Mouse (Mus musculus) kidney, postnatal 14 days (tissue): ENCODE measurements around the gene Pafah1b1.

ENCODE experiments used
- DNase-seq: peaks from one replicate; pipeline ENCODE4 v3.0.0; 2022; ENCODE audit warnings: mixed read lengths

The Pafah1b1 gene

DNA sequence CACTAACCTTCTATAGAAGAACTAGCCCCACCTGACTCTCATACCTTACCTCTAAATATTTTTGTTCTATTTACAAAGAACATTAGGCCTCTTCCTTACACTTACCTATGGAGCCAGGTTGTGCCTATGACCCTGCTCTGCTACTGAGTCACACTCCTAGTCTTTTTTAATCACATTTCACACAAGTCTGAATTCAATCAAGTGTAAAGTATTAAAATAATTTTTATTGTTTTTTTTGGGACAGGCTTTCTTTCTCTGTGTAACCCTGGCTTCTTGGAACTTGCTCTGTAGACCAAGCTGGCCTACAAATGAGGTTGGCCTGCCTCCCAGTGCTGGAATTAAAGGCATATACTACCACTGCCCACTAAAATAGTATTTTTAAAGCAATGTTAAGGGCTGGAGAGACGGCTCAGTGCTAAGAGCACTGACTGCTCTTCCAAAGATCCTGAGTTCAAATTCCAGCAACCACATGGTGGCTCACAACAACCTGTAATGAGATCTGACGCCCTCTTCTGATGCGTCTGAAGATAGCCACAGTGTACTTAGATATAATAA is 8.4 kb downstream of the Pafah1b1 start:
- DNase-seq = peak; percentile 37

DNA sequence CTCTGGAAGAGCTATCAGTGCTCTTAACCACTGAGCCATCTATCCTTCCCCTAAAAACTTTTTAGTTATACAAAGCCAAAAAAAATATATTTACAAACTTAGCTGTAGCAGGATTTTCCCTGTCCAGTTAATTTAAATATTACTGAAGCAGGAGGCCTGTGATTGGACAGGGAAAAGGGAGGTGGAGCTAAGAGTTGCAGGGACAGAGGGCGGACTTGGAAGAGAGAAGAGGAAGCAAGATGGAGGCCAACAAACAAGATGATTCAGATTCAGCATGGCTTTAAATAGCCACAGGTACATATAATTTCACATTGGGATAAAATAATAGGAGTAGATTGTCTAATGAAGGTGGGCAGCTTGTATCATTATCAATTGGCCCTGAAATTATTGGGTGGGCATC is 13.8 kb downstream of the Pafah1b1 start:
- DNase-seq = no peak

DNA sequence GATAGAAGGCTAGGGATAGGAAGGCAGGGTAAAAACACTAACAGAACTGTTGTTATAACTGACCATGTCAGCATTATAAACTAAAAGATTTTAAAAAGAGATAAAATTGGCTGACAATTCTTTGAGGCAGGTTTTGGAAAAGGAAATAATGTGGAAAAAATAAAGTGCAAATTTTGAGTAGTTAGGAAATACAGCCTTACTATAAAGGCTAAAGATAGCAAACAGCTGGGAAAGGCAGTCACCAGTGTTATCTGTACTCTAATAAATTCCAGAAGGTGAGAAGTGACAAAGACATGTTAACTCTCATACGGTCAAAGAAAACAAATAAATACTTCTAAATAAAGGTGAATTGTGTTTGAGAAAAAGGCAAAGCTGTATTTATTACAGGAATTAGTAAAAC is 15.7 kb downstream of the Pafah1b1 start:
- DNase-seq = no peak

DNA sequence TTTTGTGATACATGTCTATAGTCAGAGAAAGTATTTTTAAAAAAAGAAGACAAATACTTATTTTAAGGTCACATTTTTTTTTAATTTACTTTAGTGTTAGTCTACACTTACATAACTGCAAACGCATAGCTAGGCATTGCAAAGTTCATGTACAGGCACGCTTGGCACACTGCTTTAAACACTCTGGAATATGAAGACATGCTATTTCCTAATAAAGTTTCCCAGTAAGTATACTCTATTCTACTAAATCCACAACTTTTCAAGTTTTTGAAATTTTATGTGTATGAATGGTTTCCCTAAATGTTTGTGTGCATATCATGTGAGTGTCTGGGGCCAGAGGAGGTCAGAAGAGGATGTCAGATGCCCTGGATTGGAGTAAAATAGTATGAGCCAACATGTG is 20.4 kb downstream of the Pafah1b1 start:
- no peak for DNase-seq

DNA sequence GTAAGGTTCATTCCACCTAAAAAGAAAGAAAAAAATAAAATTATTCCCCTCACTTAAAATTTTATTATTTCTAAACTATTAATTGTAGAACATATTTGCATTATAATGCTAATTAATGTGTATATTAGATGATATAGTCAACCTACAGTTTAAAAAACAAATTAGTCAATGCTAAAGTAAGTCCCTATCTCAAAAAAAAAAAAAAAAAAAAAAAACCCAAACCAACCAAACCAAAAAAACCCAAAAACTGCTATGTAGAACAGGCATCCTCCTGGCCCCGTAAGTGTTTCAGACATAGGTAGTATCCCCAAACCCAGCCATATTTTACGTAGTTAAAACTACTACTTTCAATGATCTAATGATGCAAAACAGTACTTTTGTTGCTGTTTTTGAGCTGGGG is 25.0 kb downstream of the Pafah1b1 start:
- DNase-seq = no peak

- DNase-seq = no peak
These were observed 32.3 kb downstream of the Pafah1b1 start for GRCm38 (mm10) chr11:74692151-74692550.

DNA sequence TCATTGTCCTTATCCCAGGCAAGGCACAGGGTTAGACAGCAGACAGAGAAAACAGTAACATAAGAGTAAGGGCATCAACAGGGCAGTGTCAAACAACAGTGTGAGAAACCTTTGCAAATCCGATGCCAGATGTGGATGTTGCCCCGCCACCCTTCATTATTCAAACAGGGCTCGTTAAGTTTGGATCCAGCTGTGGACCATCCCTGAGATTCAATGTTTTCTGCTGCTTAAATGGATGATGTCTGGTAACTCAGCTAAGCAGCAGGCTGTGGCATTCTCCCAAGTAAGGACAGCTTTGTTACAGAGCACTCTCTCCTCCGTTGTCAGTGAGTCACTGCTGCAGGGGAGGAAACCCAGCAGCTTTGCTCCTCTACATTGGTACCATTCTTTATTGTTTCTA is 49.3 kb downstream of the Pafah1b1 start:
- DNase-seq = no peak

DNA sequence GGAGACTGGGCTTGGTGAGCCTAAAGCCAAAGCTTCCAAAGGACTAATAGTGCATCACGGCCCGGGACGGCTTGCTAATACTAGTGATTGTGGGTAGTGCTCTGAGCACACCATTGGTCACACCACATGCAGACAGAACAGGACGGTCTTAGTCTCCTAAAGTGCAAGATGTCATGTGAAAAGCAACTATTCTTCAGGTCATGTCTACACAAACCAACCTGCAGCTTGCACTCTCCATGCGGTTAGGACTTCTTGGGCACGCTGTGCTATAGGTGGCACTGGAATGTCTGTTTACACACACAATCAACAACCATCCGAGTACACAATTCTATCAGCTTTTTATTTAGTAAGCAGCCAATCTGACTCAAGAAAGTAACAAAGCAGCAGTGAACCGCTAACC is 49.8 kb downstream of the Pafah1b1 start:
- DNase-seq = no peak

DNA sequence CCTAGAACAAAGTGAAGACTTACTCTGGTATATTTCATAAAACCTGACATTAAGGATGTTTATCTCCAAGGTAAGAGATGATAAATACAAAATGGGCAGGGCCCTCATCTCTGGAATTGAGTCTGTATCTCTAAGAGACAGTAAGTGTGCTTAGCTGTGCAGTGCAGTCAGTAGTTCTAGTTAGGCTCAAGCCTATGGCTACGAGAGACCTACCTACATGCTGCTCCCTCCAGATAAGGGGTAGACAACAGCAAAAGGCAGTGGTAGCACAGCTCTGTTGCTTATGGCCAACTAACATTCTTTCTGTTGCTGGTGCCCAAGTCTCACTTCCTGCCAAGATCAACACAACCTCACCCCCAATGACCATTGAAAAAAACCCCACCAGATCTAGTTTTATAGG is 50.9 kb downstream of the Pafah1b1 start:
- no peak for DNase-seq

DNA sequence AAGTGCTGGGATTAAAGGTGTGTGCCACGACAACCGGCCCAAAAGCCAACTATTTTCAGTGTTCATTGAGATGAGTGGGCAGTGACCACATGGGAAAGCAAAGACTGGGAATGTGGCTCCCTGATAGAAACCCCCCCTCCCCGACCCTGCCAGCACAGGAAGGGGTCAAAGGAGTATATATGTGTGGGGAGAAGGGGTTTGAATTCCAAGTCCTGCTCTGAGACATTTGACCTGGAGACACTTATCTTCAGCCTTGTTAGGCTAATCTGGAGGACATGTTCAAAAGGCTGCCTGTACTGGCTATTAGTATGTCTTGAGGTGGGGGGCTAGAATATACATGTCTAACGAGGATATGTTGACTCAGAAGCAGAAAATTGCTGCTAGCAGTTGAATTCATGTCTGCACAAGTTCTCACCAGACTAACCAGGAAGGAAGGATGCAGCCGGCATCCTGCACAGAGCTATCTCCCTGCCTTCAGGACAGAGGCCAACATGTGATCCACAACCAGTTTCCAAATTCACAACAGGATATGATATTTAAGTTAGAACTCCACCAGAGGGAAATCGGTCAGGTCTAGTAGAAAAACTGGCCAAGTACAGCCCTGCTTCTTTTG is 51.5 kb downstream of the Pafah1b1 start:
- peak; percentile 31 for DNase-seq

DNA sequence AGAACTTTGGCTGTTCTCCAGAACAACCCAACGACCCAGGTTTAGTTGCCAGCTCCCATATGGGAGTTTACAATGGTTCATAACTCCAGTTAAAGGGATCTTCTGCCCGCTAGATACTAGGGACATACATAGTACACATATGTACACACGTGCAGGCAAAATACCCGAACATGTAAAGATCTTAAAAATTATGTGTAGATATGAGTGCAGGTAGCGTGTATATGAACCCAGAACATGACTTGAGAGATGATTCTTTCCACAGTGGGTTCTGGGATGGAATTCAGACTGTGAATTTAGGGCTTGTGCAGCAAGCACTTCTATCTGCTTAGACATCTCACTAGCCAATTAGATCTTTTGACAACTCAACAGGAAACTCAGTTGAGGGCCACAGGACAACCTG is 52.6 kb downstream of the Pafah1b1 start:
- no peak for DNase-seq

DNA sequence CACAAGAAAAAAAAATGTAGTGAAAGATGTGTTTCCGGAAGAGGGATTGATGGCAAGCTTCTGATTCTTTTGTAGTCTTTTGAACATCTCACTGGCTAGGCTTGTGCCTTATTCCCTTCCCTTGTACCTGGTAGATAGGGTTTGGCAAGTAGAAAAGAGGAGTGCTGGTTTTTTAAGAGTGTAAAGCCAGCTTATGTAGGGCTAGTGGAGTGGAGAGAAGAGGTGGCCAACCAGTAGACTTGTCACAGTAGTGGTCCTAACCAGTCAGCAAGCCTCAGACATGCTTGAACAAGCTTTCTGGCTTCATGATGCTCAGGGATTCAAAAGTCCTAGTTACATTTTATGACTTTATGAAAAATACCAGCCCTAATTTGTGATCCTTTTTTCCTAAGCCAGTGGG is 53.5 kb downstream of the Pafah1b1 start:
- no peak for DNase-seq

DNA sequence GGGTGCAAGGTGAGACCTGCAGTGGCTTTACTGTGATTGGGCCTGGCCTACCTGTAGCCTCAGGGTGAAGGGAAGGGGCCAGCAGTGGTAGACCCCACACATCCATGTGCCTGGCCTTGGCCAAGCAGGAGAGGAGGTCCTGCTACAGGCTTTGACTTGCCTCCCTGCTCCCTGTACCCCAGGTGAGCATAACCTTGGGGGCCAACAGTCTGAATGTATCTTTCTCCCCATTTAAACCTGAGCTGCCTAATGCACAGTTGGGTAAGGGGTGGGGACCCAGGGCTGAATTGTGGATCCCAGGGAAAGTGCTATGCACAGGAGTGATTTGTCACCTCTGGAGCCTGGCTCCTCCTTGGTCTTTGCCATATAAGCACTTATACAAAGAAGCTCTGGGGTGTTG is 54.3 kb downstream of the Pafah1b1 start:
- DNase-seq = no peak

DNA sequence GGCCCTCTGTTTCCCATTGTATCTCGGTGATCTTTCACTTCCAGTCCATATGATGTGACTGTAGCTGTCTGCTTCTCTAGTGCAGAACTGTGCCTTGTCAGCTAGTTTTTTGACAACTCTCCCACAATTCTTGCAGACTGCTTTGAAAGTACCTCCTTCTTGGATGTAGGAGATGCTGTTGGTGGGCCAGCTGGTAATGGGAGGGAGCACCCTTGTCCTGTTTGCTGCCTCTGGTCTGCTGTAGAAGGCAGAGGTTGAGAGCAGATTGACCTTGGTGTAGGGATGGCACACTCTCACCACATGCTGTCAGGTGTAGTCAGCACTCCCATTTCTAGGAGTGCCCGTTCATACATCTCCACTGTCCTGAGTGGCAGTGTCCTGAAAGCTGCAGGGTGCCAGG is 55.5 kb downstream of the Pafah1b1 start:
- DNase-seq = no peak

DNA sequence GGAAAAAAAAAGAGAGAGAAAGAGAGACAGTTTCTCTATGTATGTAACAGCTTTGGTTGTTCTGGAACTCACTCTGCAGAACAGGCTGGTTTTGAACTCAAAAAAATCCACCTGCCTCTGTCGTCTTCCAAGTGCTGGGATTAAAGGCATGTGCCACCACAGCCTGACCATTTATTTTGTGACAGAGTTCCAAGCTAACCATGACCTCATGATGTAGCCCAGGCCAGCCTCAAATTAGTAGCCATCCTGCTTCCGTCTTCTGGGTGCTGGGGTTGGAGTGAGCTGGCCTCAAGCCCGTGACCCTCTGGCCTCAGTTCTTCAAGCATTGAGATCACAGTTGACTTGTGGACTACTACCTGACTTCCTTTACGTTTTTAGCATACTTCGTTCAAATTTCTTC is 56.0 kb downstream of the Pafah1b1 start:
- DNase-seq = no peak

DNA sequence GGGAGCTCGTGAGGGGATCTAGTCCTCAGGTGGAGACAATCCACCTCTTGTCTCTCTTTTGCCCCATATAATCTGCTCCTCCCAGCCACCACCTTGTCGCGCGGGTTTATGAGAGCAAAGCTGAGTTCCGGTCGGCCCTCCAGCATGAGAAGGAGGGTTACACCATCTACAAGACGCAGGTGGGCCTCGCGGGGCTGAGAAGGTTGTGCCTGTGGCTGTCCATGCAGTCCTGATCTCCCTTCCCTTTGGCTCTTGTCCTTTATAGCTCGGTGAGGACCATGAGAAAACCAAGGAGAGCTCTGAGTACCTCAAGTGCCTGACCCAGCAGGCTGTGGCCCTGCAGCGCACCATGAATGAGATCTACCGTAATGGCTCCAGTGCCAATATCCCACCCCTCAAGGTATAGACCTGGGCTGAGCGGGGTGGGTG is 56.9 kb downstream of the Pafah1b1 start:
- DNase-seq = no peak

GRCm38 (mm10) chr11:74666776-74667581 is 57.5 kb downstream of the Pafah1b1 start:
- no peak for DNase-seq

- no peak for DNase-seq
These were observed 58.2 kb downstream of the Pafah1b1 start for GRCm38 (mm10) chr11:74666284-74666652.

DNA sequence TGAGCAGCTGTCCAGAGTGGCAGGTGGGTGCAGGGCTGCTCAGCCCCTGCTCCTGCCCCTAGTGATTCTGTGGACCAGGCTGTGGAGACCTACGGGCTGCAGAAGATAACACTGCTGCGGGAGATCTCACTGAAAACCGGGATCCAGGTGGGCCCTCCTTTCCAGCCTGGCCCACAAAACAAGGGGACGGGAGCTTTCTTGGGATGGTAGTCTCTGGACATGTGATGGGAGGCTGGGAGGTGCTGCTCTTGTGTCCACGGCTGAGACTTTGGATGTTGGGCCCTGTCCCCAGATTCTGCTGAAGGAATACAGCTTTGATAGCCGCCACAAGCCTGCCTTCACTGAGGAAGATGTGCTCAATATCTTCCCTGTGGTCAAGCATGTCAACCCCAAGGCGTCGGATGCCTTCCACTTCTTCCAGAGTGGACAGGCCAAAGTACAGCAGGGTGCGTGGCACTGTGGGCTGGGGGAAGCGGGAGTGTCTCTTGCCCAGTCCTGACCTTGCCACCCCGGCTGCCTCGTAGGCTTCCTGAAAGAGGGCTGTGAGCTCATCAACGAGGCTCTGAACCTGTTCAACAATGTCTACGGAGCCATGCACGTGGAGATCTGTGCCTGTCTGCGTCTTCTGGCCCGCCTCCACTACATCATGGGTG is 58.7 kb downstream of the Pafah1b1 start:
- DNase-seq = no peak

DNA sequence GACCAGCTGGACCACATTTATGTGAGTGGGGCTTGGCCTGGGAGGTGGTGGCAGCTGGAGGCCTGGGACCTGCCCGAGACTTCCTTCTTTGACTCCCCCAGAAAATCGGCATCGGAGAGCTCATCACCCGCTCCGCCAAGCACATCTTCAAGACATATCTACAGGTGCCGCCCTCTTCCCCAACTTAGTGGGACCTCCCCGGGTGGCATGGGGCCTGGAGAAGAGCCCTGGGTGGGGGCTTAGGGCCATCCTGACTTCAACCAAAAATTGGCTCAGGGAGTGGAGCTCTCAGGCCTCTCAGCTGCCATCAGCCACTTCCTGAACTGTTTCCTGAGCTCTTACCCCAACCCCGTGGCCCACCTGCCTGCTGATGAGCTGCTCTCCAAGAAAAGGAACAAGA is 59.6 kb downstream of the Pafah1b1 start:
- DNase-seq = no peak

DNA sequence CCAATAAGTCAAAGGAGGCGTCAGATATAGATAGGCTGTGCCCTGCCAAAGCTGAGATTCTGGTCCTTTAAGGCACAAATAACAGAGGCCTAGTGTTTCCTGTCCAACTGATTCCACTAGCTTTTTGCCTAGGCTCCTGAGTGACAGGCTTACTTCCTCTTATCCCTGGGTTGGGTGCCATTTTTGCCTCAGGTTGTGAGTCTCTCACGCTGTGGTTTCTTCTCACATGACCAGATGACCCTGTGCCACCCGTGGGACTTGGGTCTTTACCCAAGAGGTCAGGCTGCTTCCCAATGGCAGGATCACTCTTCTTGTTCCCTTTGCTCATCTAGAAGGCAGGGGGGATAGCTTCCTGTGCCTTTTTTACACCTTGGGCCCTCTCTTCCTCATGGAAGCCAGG is 60.2 kb downstream of the Pafah1b1 start:
- no peak for DNase-seq

- no peak for DNase-seq
These were observed 62.2 kb downstream of the Pafah1b1 start for GRCm38 (mm10) chr11:74662221-74662620.

DNA sequence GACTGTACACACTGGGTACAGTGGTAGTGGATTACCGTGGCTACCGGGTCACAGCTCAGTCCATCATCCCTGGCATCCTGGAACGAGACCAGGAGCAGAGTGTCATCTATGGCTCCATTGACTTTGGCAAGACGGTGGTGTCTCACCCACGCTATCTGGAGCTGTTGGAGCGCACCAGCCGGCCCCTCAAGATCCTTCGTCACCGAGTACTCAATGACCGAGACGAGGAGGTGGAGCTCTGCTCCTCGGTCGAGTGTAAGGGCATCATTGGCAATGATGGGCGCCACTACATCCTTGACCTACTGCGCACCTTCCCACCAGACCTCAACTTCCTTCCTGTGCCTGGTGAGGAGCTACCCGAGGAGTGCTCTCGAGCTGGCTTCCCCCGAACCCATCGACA is 62.8 kb downstream of the Pafah1b1 start:
- DNase-seq = no peak

GRCm38 (mm10) chr11:74660336-74660735 is 64.1 kb downstream of the Pafah1b1 start:
- DNase-seq = no peak
